Mouse (Mus musculus) spleen, adult 12 weeks (tissue): ENCODE data around the gene Spag9.
"Not testable (repeated sequence)": the region's sequence is repeated elsewhere in the genome, so short reads cannot be mapped to it uniquely, and the experiment has no call there.

ENCODE experiments used
- DNase-seq: peaks from one replicate; pipeline ENCODE4 v3.0.0; 2022; ENCODE audit warnings: low spot score

Gene Spag9

DNA sequence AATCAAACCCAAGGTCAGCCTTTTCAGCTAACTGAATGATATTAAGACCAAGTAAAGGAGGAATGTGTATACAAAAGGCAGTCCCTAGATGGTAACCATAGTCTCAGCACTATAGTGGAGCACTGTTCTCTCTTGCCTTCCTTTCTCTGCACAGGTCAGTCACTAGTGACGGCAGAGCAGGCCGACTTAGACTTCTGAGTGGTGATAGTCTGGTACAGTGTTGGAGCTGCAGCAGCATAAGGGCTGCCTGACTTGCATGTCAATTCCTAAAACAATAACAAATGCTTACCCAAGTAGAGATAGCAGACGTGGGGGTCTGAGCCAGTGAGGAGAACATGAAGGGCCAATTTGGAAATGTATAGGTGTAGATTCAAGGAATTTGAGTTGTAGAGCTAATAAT lies 58.3 kb downstream of the Spag9 start:
- DNase-seq = no peak

DNA sequence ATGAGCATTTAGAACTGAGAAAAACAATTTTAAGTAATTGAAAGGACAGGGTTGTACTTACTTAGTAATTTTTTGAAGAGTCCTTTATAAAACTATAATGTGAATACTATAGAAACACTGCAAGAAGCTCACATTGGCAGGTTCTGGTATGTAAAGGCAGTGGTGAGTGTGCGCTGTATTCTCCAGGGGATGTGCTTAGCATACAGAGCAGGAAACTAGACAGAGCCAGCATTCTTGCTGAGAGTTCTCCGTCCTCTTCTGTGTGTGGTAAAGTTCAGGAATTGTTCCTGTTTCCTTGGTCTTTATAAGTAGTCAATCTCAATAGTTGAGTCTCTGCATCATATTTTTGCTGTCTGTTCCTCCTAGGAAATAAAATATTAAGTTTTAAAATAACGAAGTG lies 59.0 kb downstream of the Spag9 start:
- no peak for DNase-seq

DNA sequence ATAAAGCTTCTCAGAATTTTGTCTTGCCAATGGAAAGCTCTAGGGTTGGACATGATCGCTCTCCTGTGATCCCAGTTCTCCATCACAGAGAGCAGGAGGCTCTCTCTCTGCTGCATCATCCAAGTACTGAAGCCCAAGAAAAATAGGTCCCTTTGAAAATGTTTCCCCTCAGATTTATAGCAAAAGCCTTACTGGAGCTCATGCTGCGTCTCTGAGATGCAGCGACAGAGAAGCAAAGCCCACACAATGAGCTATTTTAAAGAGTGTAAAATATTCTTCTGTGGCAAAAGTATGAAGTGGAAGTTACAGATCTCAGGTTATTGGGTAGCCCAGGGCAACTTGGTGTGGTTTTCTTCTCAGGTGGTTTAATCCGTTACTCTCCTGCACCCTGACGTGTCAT lies 68.0 kb downstream of the Spag9 start:
- DNase-seq = no peak

DNA sequence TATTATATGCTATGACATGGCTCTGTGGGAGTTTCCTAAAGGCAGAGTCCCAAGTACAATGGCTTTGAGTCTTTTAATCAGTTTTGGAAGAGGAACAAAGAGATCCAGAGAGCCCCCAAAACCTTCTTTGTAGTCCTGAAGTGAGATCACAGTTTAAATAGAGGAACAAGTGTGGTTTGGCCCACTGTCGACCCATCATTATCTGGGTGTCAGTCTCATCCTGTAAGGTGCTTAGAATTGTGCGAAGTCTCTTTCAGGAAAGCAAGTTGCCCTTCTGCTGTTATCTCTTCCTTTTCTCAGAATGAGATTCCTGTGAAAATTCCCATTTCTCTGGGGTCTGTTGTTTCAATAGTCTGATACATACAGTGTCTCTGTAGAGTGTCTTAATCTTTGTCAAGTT lies 74.6 kb downstream of the Spag9 start:
- no peak for DNase-seq

DNA sequence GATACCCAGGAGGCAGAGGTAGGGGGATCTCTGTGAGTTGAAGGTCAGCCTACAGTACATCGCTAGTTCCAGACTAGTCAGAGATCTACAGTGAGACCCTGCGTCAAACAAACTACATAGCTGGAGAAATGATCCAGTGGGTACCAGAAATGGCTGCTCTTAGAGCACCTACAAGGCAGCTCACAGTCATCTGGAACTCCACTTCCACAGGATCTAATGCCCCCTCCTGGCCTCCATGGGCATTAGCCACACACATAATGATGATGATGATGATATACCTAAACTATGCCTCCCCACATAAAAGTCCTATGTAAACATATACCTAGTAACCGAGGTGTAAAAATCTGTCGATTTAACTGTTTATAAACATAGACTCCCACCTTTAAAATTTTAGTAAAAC lies 77.4 kb downstream of the Spag9 start:
- no peak for DNase-seq

DNA sequence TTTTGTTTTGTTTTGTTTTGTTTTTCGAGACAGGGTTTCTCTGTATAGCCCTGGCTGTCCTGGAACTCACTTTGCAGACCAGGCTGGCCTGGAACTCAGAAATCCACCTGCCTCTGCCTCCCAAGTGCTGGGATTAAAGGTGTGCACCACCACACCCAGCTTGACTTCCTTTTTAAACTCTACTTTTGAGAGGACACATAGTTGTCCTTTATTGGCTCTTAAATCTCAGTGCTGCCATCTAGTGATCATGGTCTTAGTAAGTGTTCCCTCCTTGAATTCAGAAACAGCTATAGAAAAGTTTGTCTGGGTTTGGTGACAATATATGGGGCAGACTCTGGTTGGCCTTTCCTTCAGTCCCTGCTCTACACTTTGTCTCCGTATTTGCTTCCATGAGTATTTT lies 91.1 kb downstream of the Spag9 start:
- DNase-seq = not testable (repeated sequence)

- DNase-seq = no peak
Measured at GRCm38 (mm10) chr11:94090496-94090895, 94.6 kb downstream of the Spag9 start.

DNA sequence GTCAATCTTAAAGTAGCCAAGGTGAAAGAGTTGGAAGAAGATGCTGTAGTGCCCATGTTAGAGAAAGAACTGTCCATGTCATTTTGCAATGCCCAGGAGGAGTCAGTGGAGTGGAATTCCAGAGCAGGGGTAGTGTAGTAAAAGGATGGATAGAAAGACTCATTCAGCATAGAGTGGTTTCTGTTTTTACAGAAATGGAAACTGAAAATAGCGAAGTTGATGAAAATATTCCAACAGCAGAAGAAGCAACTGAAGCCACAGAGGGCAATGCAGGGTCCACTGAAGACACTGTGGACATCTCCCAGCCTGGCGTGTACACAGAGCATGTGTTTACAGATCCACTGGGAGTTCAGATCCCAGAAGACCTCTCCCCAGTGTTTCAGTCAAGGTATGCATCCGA lies 101.6 kb downstream of the Spag9 start:
- DNase-seq = no peak

GRCm38 (mm10) chr11:94098840-94099239 lies 102.9 kb downstream of the Spag9 start:
- DNase-seq = no peak

DNA sequence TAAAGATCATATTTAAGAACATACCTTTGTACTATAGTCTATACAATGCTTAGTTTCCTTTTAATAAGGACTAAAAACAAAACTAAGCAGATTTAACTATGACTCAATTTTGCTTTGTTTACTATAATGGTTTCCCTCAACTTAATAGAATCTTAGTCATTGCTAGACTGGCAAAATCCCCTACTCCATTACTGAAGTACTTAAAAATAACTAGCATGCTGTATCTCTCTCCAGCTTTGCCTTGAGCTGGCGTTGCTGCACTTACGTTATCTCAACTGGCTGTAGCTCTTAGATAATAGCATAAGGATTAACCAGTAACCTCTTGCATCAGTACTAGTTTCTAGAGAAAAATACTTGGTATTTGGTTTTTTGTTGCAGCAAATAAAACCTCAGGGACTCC lies 117.9 kb downstream of the Spag9 start:
- DNase-seq = no peak

GRCm38 (mm10) chr11:94115408-94115807 lies 119.5 kb downstream of the Spag9 start:
- no peak for DNase-seq

- DNase-seq = no peak
Measured at GRCm38 (mm10) chr11:94116655-94117054, 120.8 kb downstream of the Spag9 start.

- no peak for DNase-seq
Measured at GRCm38 (mm10) chr11:94117836-94118235, 121.9 kb downstream of the Spag9 start.

DNA sequence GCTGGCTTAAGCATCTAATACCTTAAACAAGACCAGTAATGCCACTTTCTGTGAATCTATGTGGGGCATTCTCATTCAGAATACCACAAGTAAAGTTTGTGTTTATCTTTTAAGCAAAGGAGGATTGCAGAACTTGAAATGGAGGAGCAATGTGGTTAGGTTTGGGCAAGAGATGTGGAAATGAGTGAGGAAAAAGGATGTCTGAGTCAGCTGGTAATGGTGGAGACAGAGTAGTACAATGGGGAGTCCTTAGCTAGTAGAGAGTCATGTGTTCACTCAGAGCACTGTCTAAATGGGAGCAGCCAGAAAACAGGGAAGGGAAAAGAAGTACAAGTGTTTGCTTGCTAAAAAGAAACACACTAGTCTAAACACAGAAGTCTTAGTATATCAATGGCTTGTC lies 122.7 kb downstream of the Spag9 start:
- no peak for DNase-seq

DNA sequence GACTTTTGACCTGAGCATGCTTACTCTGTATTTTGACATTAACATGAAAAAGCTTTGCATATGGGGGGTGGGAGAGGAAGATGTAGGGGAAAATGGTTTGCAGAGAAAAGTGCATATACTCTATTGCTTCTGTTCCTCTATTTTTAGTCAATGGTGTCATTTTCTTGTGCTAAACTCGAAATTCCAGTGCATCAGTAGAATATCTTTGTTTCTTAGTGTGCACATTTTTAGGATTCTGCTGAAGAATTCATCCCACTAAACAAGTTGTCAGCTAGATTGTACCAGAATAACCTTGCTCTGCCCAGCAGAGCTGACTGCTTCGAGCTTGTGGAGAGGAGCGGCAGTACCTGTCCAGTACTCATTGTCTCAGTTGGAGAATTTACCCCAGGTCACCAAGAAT lies 124.8 kb downstream of the Spag9 start:
- no peak for DNase-seq

DNA sequence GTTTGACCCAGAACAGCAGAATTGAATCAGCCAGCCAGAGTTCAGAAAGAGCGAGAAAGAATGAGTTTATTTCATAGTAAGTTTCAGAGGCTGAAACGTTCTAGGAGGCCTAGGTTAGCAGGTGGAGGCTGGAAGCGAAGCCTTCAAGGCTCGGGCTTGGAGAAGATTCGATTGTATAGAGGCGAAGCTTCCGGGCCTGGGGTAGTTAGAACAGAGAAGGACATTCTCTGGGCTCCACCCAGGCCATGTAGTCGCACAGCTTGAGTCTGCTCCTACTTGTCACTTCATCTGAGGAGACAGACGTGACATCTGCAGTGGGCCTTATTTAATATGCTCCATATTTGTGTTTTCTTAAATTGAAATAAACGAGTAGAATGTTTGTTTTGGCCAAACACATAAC lies 125.6 kb downstream of the Spag9 start:
- DNase-seq = no peak

- no peak for DNase-seq
Measured at GRCm38 (mm10) chr11:94122341-94123030, 126.6 kb downstream of the Spag9 start.

- no peak for DNase-seq
Measured at GRCm38 (mm10) chr11:94126701-94127100, 130.8 kb downstream of the Spag9 start.

DNA sequence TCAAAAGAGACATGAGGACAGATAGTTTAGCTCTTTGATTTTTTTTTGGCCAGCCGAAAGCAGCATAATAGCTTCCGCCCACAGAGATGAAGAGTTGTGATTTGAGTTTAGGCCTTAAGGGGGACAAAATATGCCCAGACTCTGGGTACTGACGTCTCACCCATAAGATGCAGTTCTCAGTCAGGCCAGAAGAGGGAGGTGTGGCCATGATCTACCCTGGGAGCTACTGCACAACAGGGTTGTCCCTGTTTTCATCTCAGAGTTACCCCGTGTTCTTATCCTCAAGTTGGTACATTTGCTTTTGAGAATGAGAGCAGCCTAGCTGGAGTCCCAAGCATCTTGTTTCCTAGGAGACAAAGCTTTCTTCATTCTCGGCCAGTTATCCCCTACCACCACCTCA lies 132.1 kb downstream of the Spag9 start:
- peak; percentile 58 for DNase-seq

DNA sequence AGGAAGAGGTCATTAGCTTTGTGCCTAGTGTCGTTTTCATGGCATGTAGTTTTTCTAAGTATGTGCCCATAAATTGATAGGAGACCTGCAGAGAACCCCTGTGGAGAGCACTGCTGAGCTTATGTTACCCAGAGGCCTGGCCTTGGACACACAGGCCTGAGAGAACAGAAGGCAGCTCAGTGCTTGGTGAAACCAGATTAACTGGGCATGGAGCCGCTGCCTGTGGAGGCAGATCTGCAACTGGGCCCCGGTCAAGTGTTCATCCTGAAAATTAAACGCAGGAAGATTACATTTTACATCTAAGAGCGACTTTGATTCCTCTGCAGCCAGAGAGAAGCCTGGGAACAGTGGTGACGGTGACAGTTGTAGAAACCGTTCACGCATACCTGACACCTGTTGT lies 132.6 kb downstream of the Spag9 start:
- DNase-seq = no peak

DNA sequence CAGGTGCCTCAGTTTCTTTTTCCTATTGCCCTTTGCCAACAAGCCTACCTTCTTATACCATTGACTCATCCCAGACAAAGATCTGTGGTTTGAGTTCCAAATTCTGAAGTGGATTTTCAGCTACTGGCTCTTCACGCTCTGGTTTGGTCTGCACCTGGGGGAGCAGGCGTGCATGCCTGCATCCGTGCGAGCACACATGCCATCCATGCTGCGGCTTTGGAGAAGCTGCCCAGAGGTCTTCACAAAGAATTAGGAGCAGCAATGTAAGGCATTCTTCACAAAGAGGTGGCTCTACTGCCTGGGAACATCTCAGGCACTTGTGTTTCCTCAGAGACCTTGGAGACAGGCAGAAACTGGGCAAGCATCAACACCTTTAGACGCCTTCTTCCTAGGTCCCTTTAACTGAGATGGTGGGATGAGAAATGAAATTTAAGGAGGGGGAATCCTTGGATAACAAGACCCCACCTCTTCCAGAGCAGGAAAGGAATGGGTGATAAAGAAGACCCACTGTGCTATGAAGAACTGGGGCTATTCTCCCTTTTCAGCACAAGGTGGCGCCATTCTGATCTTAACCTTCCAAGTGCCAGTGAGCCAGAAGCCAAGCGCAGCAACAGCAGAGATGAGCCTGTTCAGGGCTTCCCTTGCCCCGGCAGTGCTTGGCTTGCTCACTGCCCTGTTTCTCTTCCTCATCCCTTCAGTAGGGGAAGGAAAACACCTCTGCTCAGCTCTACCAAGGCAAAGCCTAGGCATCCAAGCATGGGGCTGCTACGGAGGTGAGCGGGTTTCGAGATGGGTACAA lies 133.6 kb downstream of the Spag9 start:
- DNase-seq = no peak

DNA sequence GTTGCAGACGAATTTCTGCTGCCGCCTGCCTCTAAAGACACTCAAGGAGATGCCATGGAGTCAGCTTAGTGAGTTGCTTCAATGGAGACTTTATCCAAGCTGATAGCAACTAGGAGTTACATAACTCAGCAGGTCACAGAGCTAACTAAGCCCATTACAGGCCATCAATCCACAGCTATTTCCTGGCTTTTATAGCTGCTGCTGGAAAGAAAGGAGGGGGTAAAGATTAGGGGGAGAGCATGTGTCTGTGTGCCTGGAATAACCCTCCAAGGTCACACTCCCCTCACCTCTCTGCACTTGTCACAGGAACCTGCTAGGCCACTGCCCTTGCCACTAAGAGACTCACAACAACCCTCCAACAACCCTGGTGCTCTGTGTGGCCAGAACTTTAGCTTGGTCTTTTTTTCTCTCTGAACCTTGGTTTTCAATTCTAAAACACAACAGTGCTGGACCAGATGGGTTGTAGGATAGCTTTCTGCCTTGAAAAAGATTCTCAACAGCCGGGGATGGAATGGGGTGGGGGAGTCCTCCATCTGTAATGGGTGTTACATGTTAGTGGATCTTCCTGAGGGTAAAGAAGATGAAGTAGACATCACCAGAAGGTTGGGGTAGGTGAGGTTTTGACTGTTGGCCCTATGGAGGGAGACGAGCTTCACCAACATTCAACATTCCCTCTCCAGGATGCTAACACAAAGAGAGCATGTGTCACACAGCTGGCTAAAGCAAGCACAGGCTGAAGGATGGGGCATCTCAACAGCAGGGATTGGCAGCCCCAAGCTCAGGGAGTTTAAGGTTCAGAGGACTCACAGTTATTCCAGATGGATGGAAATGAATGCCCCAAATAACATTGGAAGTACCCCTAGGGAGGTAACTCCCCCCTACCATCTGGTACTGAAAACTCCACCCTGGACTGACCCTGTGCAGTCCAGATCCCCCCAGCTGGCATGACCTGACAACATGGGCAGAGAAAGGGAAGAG lies 134.5 kb downstream of the Spag9 start:
- no peak for DNase-seq
